Mouse (Mus musculus): ENCODE measurements at regions not wholly inside any gene's neighbourhood (a gene's known extent, or its start where the extent isn't known, plus 50 kb on each side); places are given as distances from the start of the nearest gene placed in this dataset.

DNA sequence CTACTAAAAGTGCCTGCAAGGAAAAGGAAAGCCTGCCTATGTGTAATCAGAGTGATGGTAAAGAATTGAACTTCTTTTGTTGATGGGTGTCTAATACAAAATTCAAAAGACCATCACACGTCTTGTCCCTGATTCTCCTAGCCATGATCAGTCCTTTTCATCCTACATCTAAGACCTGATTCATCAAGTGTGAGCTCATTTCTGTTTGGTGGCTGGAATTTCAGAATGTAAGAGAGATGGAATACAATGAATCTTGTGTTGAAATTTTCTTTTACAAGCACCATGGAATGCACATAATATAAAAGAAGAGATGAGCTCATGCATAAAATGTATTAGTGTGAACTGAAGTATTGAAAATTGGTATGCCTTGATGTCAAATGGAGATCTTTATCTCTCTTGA, 233.6 kb upstream of the Arhgef26 start:
- no peak for TF ChIP-seq CTCF (IDR thresholded peaks at IDR 0.05; ENCODE audit: low read depth)
- H3K4me3 ChIP-seq (replicated peaks; ENCODE audit: low read depth, low read length), result no peak overlapping the region
- ATAC-seq (replicated peaks; ENCODE audit: low FRiP score, low read depth) (no peak), DNase-seq (ENCODE audit: low spot score) (no peak)
- H3K27me3 ChIP-seq (ENCODE audit: insufficient read depth, low read length), result no peaks in the 10 kb centered on the region
- H3K4me2 ChIP-seq (ENCODE audit: low read length), result no peak overlapping the region
- no peaks in the 10 kb centered on the region for H3K36me3 ChIP-seq (ENCODE audit: insufficient read depth, low read length)
- no peaks in the 10 kb centered on the region for H3K9me3 ChIP-seq (replicated peaks; ENCODE audit: low read length)
- no peak overlapping the region for H3K27ac ChIP-seq
- H3K4me1 ChIP-seq (replicated peaks; ENCODE audit: insufficient read depth, low read length), result no peaks in the 10 kb centered on the region
- no peak overlapping the region for H3K9ac ChIP-seq (ENCODE audit: low read depth, low read length)
- 85% methylated on average over 1 of the region's 1 CpGs for WGBS

DNA sequence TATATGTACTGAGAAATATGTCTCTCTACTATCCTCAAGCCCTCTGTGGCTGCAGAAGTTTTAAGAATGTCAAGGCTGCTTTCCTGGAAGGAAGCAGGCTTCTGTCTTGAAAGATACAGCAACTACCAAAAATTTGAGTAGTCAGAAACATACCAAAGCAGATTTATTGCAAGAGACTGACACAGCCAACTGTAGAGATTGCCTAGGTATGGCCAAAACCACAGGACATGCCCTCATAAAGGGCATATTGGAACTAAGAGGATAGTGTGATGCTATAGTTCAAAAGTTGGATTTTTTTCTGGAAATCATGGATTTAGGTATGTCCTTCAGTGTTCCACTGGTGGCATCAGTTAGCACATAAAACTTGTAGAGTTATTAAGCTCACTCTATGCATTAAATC, 230.8 kb upstream of the Arhgef26 start:
- H3K9ac ChIP-seq (ENCODE audit: low read depth, low read length), result no peak overlapping the region
- no peaks in the 10 kb centered on the region for H3K9me3 ChIP-seq (replicated peaks; ENCODE audit: low read length)
- no peaks in the 10 kb centered on the region for H3K27me3 ChIP-seq (ENCODE audit: insufficient read depth, low read length)
- ATAC-seq (replicated peaks; ENCODE audit: low FRiP score, low read depth) (no peak), DNase-seq (ENCODE audit: low spot score) (no peak)
- TF ChIP-seq CTCF (IDR thresholded peaks at IDR 0.05; ENCODE audit: low read depth), result no peak
- no peak overlapping the region for H3K27ac ChIP-seq
- H3K4me1 ChIP-seq (replicated peaks; ENCODE audit: insufficient read depth, low read length), result no peaks in the 10 kb centered on the region
- H3K36me3 ChIP-seq (ENCODE audit: insufficient read depth, low read length), result no peaks in the 10 kb centered on the region
- H3K4me3 ChIP-seq (replicated peaks; ENCODE audit: low read depth, low read length), result no peak overlapping the region
- H3K4me2 ChIP-seq (ENCODE audit: low read length), result no peak overlapping the region

Measured in kidney, postnatal 0 days (tissue).